Mouse (Mus musculus): ENCODE measurements at regions not wholly inside any gene's neighbourhood (a gene's known extent, or its start where the extent isn't known, plus 50 kb on each side); places are given as distances from the start of the nearest gene placed in this dataset.
A peak's percentile ranks its signal among the peaks of the same experiment; 100 is the strongest.
"Not testable (repeated sequence)": the region's sequence is repeated elsewhere in the genome, so short reads cannot be mapped to it uniquely, and the experiment has no call there.

GRCm38 (mm10) chr7:64101679-64102078, 52.0 kb upstream of the Trpm1 start:
- peak; percentile 78 for DNase-seq (ENCODE audit: low spot score)

- no peak for DNase-seq (ENCODE audit: low spot score)
Observed at GRCm38 (mm10) chr7:64099606-64100005, 54.0 kb upstream of the Trpm1 start.

- no peak for DNase-seq (ENCODE audit: low spot score)
Observed at GRCm38 (mm10) chr7:64090067-64090466, 63.6 kb upstream of the Trpm1 start.

- no peak for DNase-seq (ENCODE audit: low spot score)
Observed at GRCm38 (mm10) chr7:64089034-64089433, 64.6 kb upstream of the Trpm1 start.

- DNase-seq (ENCODE audit: low spot score): not testable (repeated sequence)
Observed at GRCm38 (mm10) chr7:64083978-64084377, 69.7 kb upstream of the Trpm1 start.

- no peak for DNase-seq (ENCODE audit: low spot score)
Observed at GRCm38 (mm10) chr7:64082651-64083050, 71.0 kb upstream of the Trpm1 start.

- DNase-seq (ENCODE audit: low spot score): no peak
Observed at GRCm38 (mm10) chr7:64082201-64082600, 71.4 kb upstream of the Trpm1 start.

GRCm38 (mm10) chr7:64081618-64082017, 72.0 kb upstream of the Trpm1 start:
- no peak for DNase-seq (ENCODE audit: low spot score)

GRCm38 (mm10) chr7:64081019-64081418, 72.6 kb upstream of the Trpm1 start:
- no peak for DNase-seq (ENCODE audit: low spot score)

GRCm38 (mm10) chr7:64079301-64079700, 74.3 kb upstream of the Trpm1 start:
- DNase-seq (ENCODE audit: low spot score): no peak

- no peak for DNase-seq (ENCODE audit: low spot score)
Observed at GRCm38 (mm10) chr7:64078646-64079045, 75.0 kb upstream of the Trpm1 start.

- peak; percentile 36 for DNase-seq (ENCODE audit: low spot score)
Observed at GRCm38 (mm10) chr7:64077526-64077925, 76.1 kb upstream of the Trpm1 start.

- peak; percentile 41 for DNase-seq (ENCODE audit: low spot score)
Observed at GRCm38 (mm10) chr7:64076764-64077360, 76.8 kb upstream of the Trpm1 start.

- DNase-seq (ENCODE audit: low spot score): no peak
Observed at GRCm38 (mm10) chr7:64075696-64076313, 77.8 kb upstream of the Trpm1 start.

- DNase-seq (ENCODE audit: low spot score): no peak
Observed at GRCm38 (mm10) chr7:64074661-64075234, 78.9 kb upstream of the Trpm1 start.

GRCm38 (mm10) chr7:64074186-64074585, 79.4 kb upstream of the Trpm1 start:
- no peak for DNase-seq (ENCODE audit: low spot score)

- DNase-seq (ENCODE audit: low spot score): no peak
Observed at GRCm38 (mm10) chr7:64073781-64074180, 79.9 kb upstream of the Trpm1 start.

GRCm38 (mm10) chr7:64070930-64071329, 82.7 kb upstream of the Trpm1 start:
- no peak for DNase-seq (ENCODE audit: low spot score)

GRCm38 (mm10) chr7:64065529-64066247, 87.9 kb upstream of the Trpm1 start:
- DNase-seq (ENCODE audit: low spot score): no peak

- no peak for DNase-seq (ENCODE audit: low spot score)
Observed at GRCm38 (mm10) chr7:64064460-64065241, 89.0 kb upstream of the Trpm1 start.

- peak; percentile 38 for DNase-seq (ENCODE audit: low spot score)
Observed at GRCm38 (mm10) chr7:64061170-64061569, 92.5 kb upstream of the Trpm1 start.

GRCm38 (mm10) chr7:64060582-64060981, 93.1 kb upstream of the Trpm1 start:
- no peak for DNase-seq (ENCODE audit: low spot score)
